Mouse (Mus musculus): ENCODE results near the gene Tenm3. TPM values are rescaled to one million over a fixed set of nuclear protein-coding genes. Genes with fewer than 3 reads are reported as not detected.

Tenm3 gene
- polyA plus RNA-seq, 1 experiment from 2014 or later = 33.6 TPM

- Histone ChIP-seq H3K4me1 (peaks cover 9% of the 10 kb centered on the region; the same call in 1 of the 2 replicates), H3K27ac (replicated peaks) (no peak overlapping the region), H3K9me3 (replicated peaks) (no peaks in the 10 kb centered on the region), H3K27me3 (ENCODE audit: low read depth, poor library complexity, severe bottlenecking) (no peaks in the 10 kb centered on the region), H3K36me3 (no peaks in the 10 kb centered on the region), H3K4me3 (no peak overlapping the region)
- DNase-seq (ENCODE audit: low spot score) = no peak
- WGBS = 79% methylated on average over 4 of the region's 4 CpGs
These were observed 207.9 kb downstream of the Tenm3 start for GRCm38 (mm10) chr8:48635815-48636214.

GRCm38 (mm10) chr8:48633426-48633825 is 210.3 kb downstream of the Tenm3 start:
- peaks cover 7% of the 10 kb centered on the region; the same call in 1 of the 2 replicates for H3K4me1 ChIP-seq
- 80% methylated on average over 8 of the region's 8 CpGs for WGBS
- no peak overlapping the region for H3K4me3 ChIP-seq
- H3K9me3 ChIP-seq (replicated peaks) = no peaks in the 10 kb centered on the region
- H3K27ac ChIP-seq (replicated peaks) = no peak overlapping the region
- H3K27me3 ChIP-seq (ENCODE audit: low read depth, poor library complexity, severe bottlenecking) = no peaks in the 10 kb centered on the region
- no peak for DNase-seq (ENCODE audit: low spot score)
- no peaks in the 10 kb centered on the region for H3K36me3 ChIP-seq

- WGBS = 92% methylated on average over 11 of the region's 11 CpGs
- Histone ChIP-seq H3K27me3 (ENCODE audit: low read depth, poor library complexity, severe bottlenecking) (no peaks in the 10 kb centered on the region), H3K4me1 (no peaks in the 10 kb centered on the region), H3K9me3 (replicated peaks) (no peaks in the 10 kb centered on the region), H3K36me3 (no peaks in the 10 kb centered on the region), H3K4me3 (no peak overlapping the region), H3K27ac (replicated peaks) (no peak overlapping the region)
- DNase-seq (ENCODE audit: low spot score) = no peak
These were observed 221.1 kb downstream of the Tenm3 start for GRCm38 (mm10) chr8:48622517-48623153.

- Histone ChIP-seq H3K36me3 (peaks cover 5% of the 10 kb centered on the region), H3K27ac (replicated peaks) (peak overlapping the region; percentile 61; the same call in 1 of the 2 replicates), H3K4me3 (no peak overlapping the region), H3K27me3 (ENCODE audit: low read depth, poor library complexity, severe bottlenecking) (no peaks in the 10 kb centered on the region), H3K9me3 (replicated peaks) (no peaks in the 10 kb centered on the region), H3K4me1 (peaks cover 30% of the 10 kb centered on the region)
- no peak for DNase-seq (ENCODE audit: low spot score)
- 23% methylated on average over 8 of the region's 8 CpGs for WGBS
These were observed 228.7 kb downstream of the Tenm3 start for GRCm38 (mm10) chr8:48615088-48615487.

- H3K27me3 ChIP-seq (ENCODE audit: low read depth, poor library complexity, severe bottlenecking) = no peaks in the 10 kb centered on the region
- H3K9me3 ChIP-seq (replicated peaks) = no peaks in the 10 kb centered on the region
- no peak for DNase-seq (ENCODE audit: low spot score)
- H3K4me1 ChIP-seq = peaks cover 30% of the 10 kb centered on the region
- WGBS = 95% methylated on average over 10 of the region's 10 CpGs
- no peak overlapping the region for H3K27ac ChIP-seq (replicated peaks)
- peaks cover 8% of the 10 kb centered on the region for H3K36me3 ChIP-seq
- no peak overlapping the region for H3K4me3 ChIP-seq
These were observed 231.7 kb downstream of the Tenm3 start for GRCm38 (mm10) chr8:48611934-48612512.

- H3K36me3 ChIP-seq = peaks cover 8% of the 10 kb centered on the region
- no peaks in the 10 kb centered on the region for H3K27me3 ChIP-seq (ENCODE audit: low read depth, poor library complexity, severe bottlenecking)
- H3K4me1 ChIP-seq = peaks cover 30% of the 10 kb centered on the region
- 0 out of 2 replicates have a peak overlapping the region, but pooled peaks have one; percentile 4 for H3K27ac ChIP-seq (replicated peaks)
- 85% methylated on average over 12 of the region's 12 CpGs for WGBS
- DNase-seq (ENCODE audit: low spot score) = no peak
- H3K4me3 ChIP-seq = no peak overlapping the region
- no peaks in the 10 kb centered on the region for H3K9me3 ChIP-seq (replicated peaks)
These were observed 232.6 kb downstream of the Tenm3 start for GRCm38 (mm10) chr8:48611126-48611525.

GRCm38 (mm10) chr8:48610316-48610715 is 233.4 kb downstream of the Tenm3 start:
- peak overlapping the region; percentile 14; the same call in 1 of the 2 replicates for H3K27ac ChIP-seq (replicated peaks)
- no peaks in the 10 kb centered on the region for H3K27me3 ChIP-seq (ENCODE audit: low read depth, poor library complexity, severe bottlenecking)
- H3K4me1 ChIP-seq = peaks cover 24% of the 10 kb centered on the region
- peaks cover 8% of the 10 kb centered on the region for H3K36me3 ChIP-seq
- no peaks in the 10 kb centered on the region for H3K9me3 ChIP-seq (replicated peaks)
- 86% methylated on average over 6 of the region's 6 CpGs for WGBS
- DNase-seq (ENCODE audit: low spot score) = no peak
- no peak overlapping the region for H3K4me3 ChIP-seq

- Histone ChIP-seq H3K9me3 (replicated peaks) (no peaks in the 10 kb centered on the region), H3K36me3 (peaks cover 8% of the 10 kb centered on the region), H3K27ac (replicated peaks) (no peak overlapping the region), H3K4me3 (no peak overlapping the region), H3K4me1 (peaks cover 18% of the 10 kb centered on the region), H3K27me3 (ENCODE audit: low read depth, poor library complexity, severe bottlenecking) (no peaks in the 10 kb centered on the region)
- DNase-seq (ENCODE audit: low spot score) = no peak
- 93% methylated on average over 4 of the region's 4 CpGs for WGBS
These were observed 234.1 kb downstream of the Tenm3 start for GRCm38 (mm10) chr8:48609684-48610083.

GRCm38 (mm10) chr8:48604190-48604897 is 239.4 kb downstream of the Tenm3 start:
- H3K4me3 ChIP-seq = no peak overlapping the region
- WGBS = 91% methylated on average over 10 of the region's 10 CpGs
- no peak overlapping the region for H3K27ac ChIP-seq (replicated peaks)
- H3K36me3 ChIP-seq = peaks cover 3% of the 10 kb centered on the region; the same call in 1 of the 2 replicates
- no peak for DNase-seq (ENCODE audit: low spot score)
- H3K4me1 ChIP-seq = peaks cover 8% of the 10 kb centered on the region
- H3K27me3 ChIP-seq (ENCODE audit: low read depth, poor library complexity, severe bottlenecking) = no peaks in the 10 kb centered on the region
- no peaks in the 10 kb centered on the region for H3K9me3 ChIP-seq (replicated peaks)

GRCm38 (mm10) chr8:48603165-48603840 is 240.4 kb downstream of the Tenm3 start:
- WGBS = 94% methylated on average over 15 of the region's 15 CpGs
- DNase-seq (ENCODE audit: low spot score) = no peak
- no peak overlapping the region for H3K27ac ChIP-seq (replicated peaks)
- no peak overlapping the region for H3K4me3 ChIP-seq
- H3K36me3 ChIP-seq = peaks cover 3% of the 10 kb centered on the region; the same call in 1 of the 2 replicates
- H3K27me3 ChIP-seq (ENCODE audit: low read depth, poor library complexity, severe bottlenecking) = no peaks in the 10 kb centered on the region
- H3K9me3 ChIP-seq (replicated peaks) = no peaks in the 10 kb centered on the region
- H3K4me1 ChIP-seq = peaks cover 12% of the 10 kb centered on the region

- Histone ChIP-seq H3K27ac (replicated peaks) (no peak overlapping the region), H3K27me3 (ENCODE audit: low read depth, poor library complexity, severe bottlenecking) (no peaks in the 10 kb centered on the region), H3K4me3 (no peak overlapping the region), H3K9me3 (replicated peaks) (no peaks in the 10 kb centered on the region), H3K4me1 (peaks cover 12% of the 10 kb centered on the region), H3K36me3 (no peaks in the 10 kb centered on the region)
- WGBS = 89% methylated on average over 4 of the region's 4 CpGs
- DNase-seq (ENCODE audit: low spot score) = no peak
These were observed 242.1 kb downstream of the Tenm3 start for GRCm38 (mm10) chr8:48601621-48602020.

- no peaks in the 10 kb centered on the region for H3K9me3 ChIP-seq (replicated peaks)
- no peaks in the 10 kb centered on the region for H3K36me3 ChIP-seq
- no peak overlapping the region for H3K4me3 ChIP-seq
- 82% methylated on average over 4 of the region's 4 CpGs for WGBS
- H3K27ac ChIP-seq (replicated peaks) = no peak overlapping the region
- no peaks in the 10 kb centered on the region for H3K27me3 ChIP-seq (ENCODE audit: low read depth, poor library complexity, severe bottlenecking)
- DNase-seq (ENCODE audit: low spot score) = no peak
- H3K4me1 ChIP-seq = peaks cover 23% of the 10 kb centered on the region
These were observed 244.7 kb downstream of the Tenm3 start for GRCm38 (mm10) chr8:48599028-48599427.

All from midbrain, embryonic 10.5 days (tissue).